Mouse (Mus musculus) heart, adult 8-10 months (tissue): Measurements from ENCODE around the gene Nek7. TPM values are rescaled to one million over a fixed set of nuclear protein-coding genes. Genes with fewer than 3 reads are reported as not detected.

Source experiments
- DNase-seq: peaks from one replicate; pipeline ENCODE4 v3.0.0; 2022; ENCODE audit warnings: low spot score
- total RNA-seq, 4 experiments: library from RNA; stranded (reverse); gene quantifications; 2 replicates each; pipeline ENCODE4 v1.2.4; 2022

Nek7 gene
- total RNA-seq, 4 experiments from 2014 or later = 76.3 to 80.2 (median 78.5) TPM

- DNase-seq = peak; percentile 53
These were observed 48.2 kb downstream of the Nek7 start for GRCm38 (mm10) chr1:138571565-138572361.

- DNase-seq = no peak
These were observed 48.9 kb downstream of the Nek7 start for GRCm38 (mm10) chr1:138571038-138571441.

- DNase-seq = peak; percentile 41
These were observed 51.3 kb downstream of the Nek7 start for GRCm38 (mm10) chr1:138568434-138569232.

GRCm38 (mm10) chr1:138567946-138568345, 52.0 kb downstream of the Nek7 start:
- peak; percentile 38 for DNase-seq

GRCm38 (mm10) chr1:138564677-138565076, 55.3 kb downstream of the Nek7 start:
- DNase-seq = no peak

- DNase-seq = no peak
These were observed 59.2 kb downstream of the Nek7 start for GRCm38 (mm10) chr1:138560733-138561132.

GRCm38 (mm10) chr1:138559213-138560101, 60.5 kb downstream of the Nek7 start:
- no peak for DNase-seq

- DNase-seq = no peak
These were observed 61.6 kb downstream of the Nek7 start for GRCm38 (mm10) chr1:138558342-138558741.

GRCm38 (mm10) chr1:138554926-138555325, 65.0 kb downstream of the Nek7 start:
- DNase-seq = no peak

GRCm38 (mm10) chr1:138550184-138550583, 69.8 kb downstream of the Nek7 start:
- DNase-seq = peak; percentile 57

GRCm38 (mm10) chr1:138542170-138542515, 77.8 kb downstream of the Nek7 start:
- no peak for DNase-seq

GRCm38 (mm10) chr1:138541495-138542169, 78.3 kb downstream of the Nek7 start:
- peak; percentile 25 for DNase-seq

- DNase-seq = no peak
These were observed 80.2 kb downstream of the Nek7 start for GRCm38 (mm10) chr1:138539713-138540112.

GRCm38 (mm10) chr1:138538217-138538616, 81.7 kb downstream of the Nek7 start:
- DNase-seq = no peak

- no peak for DNase-seq
These were observed 84.0 kb downstream of the Nek7 start for GRCm38 (mm10) chr1:138535758-138536574.

- DNase-seq = no peak
These were observed 89.3 kb downstream of the Nek7 start for GRCm38 (mm10) chr1:138530604-138531003.

- DNase-seq = no peak
These were observed 96.0 kb downstream of the Nek7 start for GRCm38 (mm10) chr1:138523962-138524361.

- DNase-seq = no peak
These were observed 101.7 kb downstream of the Nek7 start for GRCm38 (mm10) chr1:138518235-138518634.

- DNase-seq = no peak
These were observed 102.4 kb downstream of the Nek7 start for GRCm38 (mm10) chr1:138517360-138518099.

- DNase-seq = no peak
These were observed 103.0 kb downstream of the Nek7 start for GRCm38 (mm10) chr1:138516946-138517345.
